Mouse (Mus musculus) liver, postnatal 0 days (tissue): ENCODE results near the gene Gabbr2. TPM values are rescaled to one million over a fixed set of nuclear protein-coding genes. Genes with fewer than 3 reads are reported as not detected.

Source experiments
- ATAC-seq: fragments of 200-750 bp; cut with Nextera tagmentation; 2 replicates; pipeline ENCODE4 v1.8.0; 2017; ENCODE audit warnings: mild to moderate bottlenecking, moderate library complexity
- DNase-seq: peaks from one replicate; pipeline ENCODE4 v3.0.0-alpha.2; 2016
- H3K27ac ChIP-seq: fragments of 300-500 bp; sonication (generic); 2 replicates; pipeline ENCODE4 v1.5.1; 2014; ENCODE audit warnings: antibody characterized with exemption, moderate library complexity, mild to moderate bottlenecking, low read depth
- H3K27me3 ChIP-seq: fragments of 300-500 bp; sonication (generic); 2 replicates; pipeline ENCODE4 v1.6.1; 2014; ENCODE audit warnings: low read length, control low read depth, mixed read lengths; ENCODE audit not compliant: insufficient read depth
- H3K36me3 ChIP-seq: fragments of 300-500 bp; sonication (generic); replicated peaks from 2 replicates; pipeline ENCODE4 v1.6.1; 2014; ENCODE audit warnings: mild to moderate bottlenecking, control low read depth, low read length, moderate library complexity, mixed read lengths; ENCODE audit not compliant: insufficient read depth
- H3K4me1 ChIP-seq: fragments of 300-500 bp; sonication (generic); 2 replicates; pipeline ENCODE4 v1.6.1; 2014; ENCODE audit warnings: antibody characterized with exemption, mild to moderate bottlenecking, control low read depth; ENCODE audit not compliant: insufficient read depth
- H3K4me2 ChIP-seq: fragments of 300-500 bp; sonication (generic); 2 replicates; pipeline ENCODE4 v1.6.1; 2014; ENCODE audit warnings: low read depth, mild to moderate bottlenecking, low read length, moderate library complexity, mixed read lengths
- H3K4me3 ChIP-seq: fragments of 300-500 bp; sonication (generic); 2 replicates; pipeline ENCODE4 v1.5.1; 2014; ENCODE audit warnings: low read depth, low read length
- H3K9ac ChIP-seq: fragments of 300-500 bp; sonication (generic); replicated peaks from 2 replicates; pipeline ENCODE4 v1.6.1; 2014; ENCODE audit warnings: mild to moderate bottlenecking, moderate library complexity
- H3K9me3 ChIP-seq: fragments of 300-500 bp; sonication (generic); 2 replicates; pipeline ENCODE4 v1.6.1; 2016; ENCODE audit warnings: mild to moderate bottlenecking, control low read depth, low read length, mixed read lengths
- CTCF ChIP-seq: sonication (generic); IDR thresholded peaks from 2 replicates; pipeline ENCODE4 v1.5.1; 2016; ENCODE audit warnings: antibody characterized with exemption, low read depth
- EP300 ChIP-seq: IDR thresholded peaks from 2 replicates; pipeline ENCODE4 v1.6.1; 2016; ENCODE audit warnings: antibody characterized with exemption, low read depth, mild to moderate bottlenecking
- WGBS: fragments of 180-500 bp; shearing (Covaris S2); extraction: QIAGEN DNeasy Blood & Tissue Kit; methylation state at CpG from one replicate; pipeline ENCODE4 v1.1.7; 2014; ENCODE audit not compliant: insufficient replicate concordance; 5-methylcytosine and 5-hydroxymethylcytosine counted together
- polyA plus RNA-seq: library from polyadenylated mRNA; unstranded; fragments of >200 nt; fragmentation: Nextera tagmentation; extraction: Ambion mirVana; gene quantifications from 2 replicates; pipeline ENCODE4 v1.2.1, GENCODE M21; 2015

Gabbr2 gene
- polyA plus RNA-seq, 1 experiment from 2014 or later, result 0.20 TPM

GRCm38 (mm10) chr4:47028791-47029190, 37.1 kb upstream of the Gabbr2 start:
- Histone ChIP-seq H3K36me3 (no peaks in the 10 kb centered on the region), H3K27me3 (no peaks in the 10 kb centered on the region), H3K9me3 (no peaks in the 10 kb centered on the region), H3K4me3 (no peak overlapping the region), H3K4me1 (no peaks in the 10 kb centered on the region), H3K9ac (no peak overlapping the region), H3K4me2 (no peak overlapping the region), H3K27ac (no peak overlapping the region)
- 61% methylated on average over 5 of the region's 5 CpGs for WGBS
- no peak for DNase-seq
- TF ChIP-seq EP300 (no peak), CTCF (no peak)
- ATAC-seq, result no peak

- Histone ChIP-seq H3K9ac (no peak overlapping the region), H3K27ac (no peak overlapping the region), H3K4me2 (no peak overlapping the region), H3K4me1 (no peaks in the 10 kb centered on the region), H3K27me3 (no peaks in the 10 kb centered on the region), H3K4me3 (no peak overlapping the region), H3K36me3 (no peaks in the 10 kb centered on the region), H3K9me3 (no peaks in the 10 kb centered on the region)
- ATAC-seq, result no peak
- 70% methylated on average over 6 of the region's 6 CpGs for WGBS
- TF ChIP-seq CTCF (no peak), EP300 (no peak)
- DNase-seq, result no peak
These were observed 32.3 kb upstream of the Gabbr2 start for GRCm38 (mm10) chr4:47023949-47024348.

- Histone ChIP-seq H3K4me1 (no peaks in the 10 kb centered on the region), H3K9me3 (no peaks in the 10 kb centered on the region), H3K27me3 (no peaks in the 10 kb centered on the region), H3K4me3 (no peak overlapping the region), H3K4me2 (no peak overlapping the region), H3K27ac (no peak overlapping the region), H3K9ac (no peak overlapping the region), H3K36me3 (no peaks in the 10 kb centered on the region)
- no peak for TF ChIP-seq CTCF
- no peak for TF ChIP-seq EP300
- WGBS, result 59% methylated on average over 10 of the region's 10 CpGs
- DNase-seq (no peak), ATAC-seq (no peak)
These were observed 31.3 kb upstream of the Gabbr2 start for GRCm38 (mm10) chr4:47022804-47023603.

- no peaks in the 10 kb centered on the region for H3K4me1 ChIP-seq
- no peaks in the 10 kb centered on the region for H3K36me3 ChIP-seq
- H3K27ac ChIP-seq, result no peak overlapping the region
- H3K27me3 ChIP-seq, result no peaks in the 10 kb centered on the region
- DNase-seq, result peak; percentile 77
- H3K9ac ChIP-seq, result no peak overlapping the region
- no peak overlapping the region for H3K4me3 ChIP-seq
- H3K4me2 ChIP-seq, result no peak overlapping the region
- TF ChIP-seq EP300 (no peak), CTCF (peak; percentile 80)
- 11% methylated on average over 5 of the region's 5 CpGs for WGBS
- no peaks in the 10 kb centered on the region for H3K9me3 ChIP-seq
- no peak for ATAC-seq
These were observed 28.9 kb upstream of the Gabbr2 start for GRCm38 (mm10) chr4:47020563-47020962.

- 27% methylated on average over 3 of the region's 3 CpGs for WGBS
- H3K4me3 ChIP-seq, result no peak overlapping the region
These were observed 23.5 kb upstream of the Gabbr2 start for GRCm38 (mm10) chr4:47015156-47015555.

GRCm38 (mm10) chr4:47012476-47012875, 20.8 kb upstream of the Gabbr2 start:
- Histone ChIP-seq H3K4me1 (peaks cover 14% of the 10 kb centered on the region), H3K27ac (no peak overlapping the region)
- 72% methylated on average over 10 of the region's 10 CpGs for WGBS

More at GRCm38 (mm10) chr4:47015156-47015555, 23.5 kb upstream of the Gabbr2 start:
- no peak overlapping the region for H3K27ac ChIP-seq
- no peak for DNase-seq
- no peak overlapping the region for H3K4me2 ChIP-seq
- no peak overlapping the region for H3K9ac ChIP-seq
- H3K36me3 ChIP-seq, result no peaks in the 10 kb centered on the region
- ATAC-seq, result no peak
- peaks cover 13% of the 10 kb centered on the region for H3K4me1 ChIP-seq
- TF ChIP-seq CTCF, result no peak
- TF ChIP-seq EP300, result no peak
- H3K27me3 ChIP-seq, result no peaks in the 10 kb centered on the region
- H3K9me3 ChIP-seq, result no peaks in the 10 kb centered on the region

More at GRCm38 (mm10) chr4:47012476-47012875, 20.8 kb upstream of the Gabbr2 start:
- TF ChIP-seq EP300 (no peak), CTCF (no peak)
- ATAC-seq, result no peak
- no peak overlapping the region for H3K4me2 ChIP-seq
- H3K27me3 ChIP-seq, result 0 out of 2 replicates have a peak, but pooled peaks cover 3% of the 10 kb centered on the region
- no peak overlapping the region for H3K9ac ChIP-seq
- no peak overlapping the region for H3K4me3 ChIP-seq
- no peaks in the 10 kb centered on the region for H3K36me3 ChIP-seq
- no peaks in the 10 kb centered on the region for H3K9me3 ChIP-seq
- DNase-seq, result no peak
